Mouse (Mus musculus) cerebellum, adult 11 months (tissue): ENCODE measurements around the gene Hsph1.

Experiments
- DNase-seq: peaks from one replicate; pipeline ENCODE4 v3.0.0; 2022

Gene Hsph1

DNA sequence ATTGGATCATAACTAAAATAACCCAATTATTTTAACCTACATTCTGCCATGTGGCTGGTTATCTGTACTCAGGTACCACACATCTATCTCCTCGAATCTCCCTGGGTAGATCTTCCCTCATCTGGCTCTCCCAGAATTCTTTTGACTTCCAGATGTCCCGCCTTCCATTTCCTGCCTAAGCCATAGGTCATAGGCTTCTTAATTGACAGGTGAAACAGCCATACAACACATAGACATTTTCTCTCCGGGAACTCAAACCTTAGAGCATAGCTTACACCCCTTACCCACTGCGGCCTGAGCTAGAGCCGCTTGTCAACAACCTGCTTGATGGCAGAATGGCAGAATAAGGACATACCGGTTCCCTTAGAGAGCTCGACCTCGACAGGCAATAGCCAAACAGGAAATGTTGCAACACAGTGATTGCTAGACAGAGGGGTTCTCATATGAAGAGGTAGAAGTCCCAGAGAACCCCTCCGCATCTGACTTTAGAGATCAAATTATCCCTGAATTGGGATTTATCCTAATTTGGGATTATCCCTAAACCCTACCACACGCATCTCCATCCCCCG, 48.8 kb downstream of the Hsph1 start:
- DNase-seq, result no peak

DNA sequence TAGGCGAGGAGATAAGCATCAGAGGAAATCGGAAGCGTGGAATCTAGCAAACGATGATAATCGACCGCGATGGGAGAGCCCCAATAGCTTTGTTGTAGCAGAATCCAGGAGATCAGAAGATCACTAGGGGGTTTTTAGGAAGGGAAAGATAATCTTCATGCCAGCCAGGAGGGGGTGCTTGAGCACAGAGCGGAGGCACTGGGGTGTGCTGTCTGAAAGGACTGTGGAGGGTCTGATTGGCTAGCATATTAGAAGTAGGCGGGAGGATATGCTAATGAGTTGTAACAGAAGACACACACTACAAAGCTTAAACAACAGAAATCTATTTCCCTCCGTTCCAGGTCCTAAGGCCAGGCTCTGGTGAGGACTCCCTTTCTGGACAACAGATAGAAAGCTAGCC, 50.3 kb downstream of the Hsph1 start:
- DNase-seq, result no peak

DNA sequence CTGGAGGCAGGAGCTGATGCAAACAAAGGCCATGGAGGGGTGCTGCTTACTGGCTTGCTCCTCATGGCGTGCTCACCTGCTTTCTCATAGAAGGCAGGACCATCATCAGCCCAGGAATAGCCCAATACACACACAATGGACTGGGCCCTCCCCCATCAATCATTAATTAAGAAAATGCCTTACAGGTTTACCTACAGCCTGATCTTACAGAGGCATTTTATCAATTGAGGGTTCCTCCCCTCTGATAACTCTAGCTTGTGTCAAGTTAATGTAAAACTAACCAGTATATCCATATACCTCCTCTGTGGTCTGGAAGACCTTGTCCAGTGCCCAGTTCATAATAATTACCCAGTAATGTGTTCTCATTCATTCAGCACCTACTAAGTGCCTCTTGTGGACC, 50.9 kb downstream of the Hsph1 start:
- no peak for DNase-seq

DNA sequence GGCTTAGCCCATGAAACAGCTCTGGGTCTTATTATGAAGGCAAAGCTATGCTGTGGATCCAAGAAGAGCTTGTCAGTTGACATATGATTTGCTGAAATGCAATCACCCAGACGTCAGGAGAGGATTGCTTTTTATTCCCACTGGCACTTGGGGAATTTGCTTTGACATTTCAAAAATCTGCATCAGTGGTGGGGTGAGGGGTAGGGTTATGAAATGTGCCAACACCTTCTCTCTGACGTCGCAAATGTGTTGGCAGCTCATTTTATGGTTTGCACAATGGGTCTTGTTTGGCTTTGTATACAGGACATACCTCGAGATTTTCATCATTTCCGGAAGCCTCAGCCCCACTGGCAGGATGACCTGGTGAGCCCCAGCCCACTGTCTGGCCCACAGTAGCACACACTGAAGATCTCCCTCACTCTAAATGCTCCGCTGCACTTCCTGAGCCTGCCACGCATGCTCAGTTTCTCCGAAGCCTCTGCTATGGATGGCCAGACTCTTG, 52.0 kb downstream of the Hsph1 start:
- no peak for DNase-seq

DNA sequence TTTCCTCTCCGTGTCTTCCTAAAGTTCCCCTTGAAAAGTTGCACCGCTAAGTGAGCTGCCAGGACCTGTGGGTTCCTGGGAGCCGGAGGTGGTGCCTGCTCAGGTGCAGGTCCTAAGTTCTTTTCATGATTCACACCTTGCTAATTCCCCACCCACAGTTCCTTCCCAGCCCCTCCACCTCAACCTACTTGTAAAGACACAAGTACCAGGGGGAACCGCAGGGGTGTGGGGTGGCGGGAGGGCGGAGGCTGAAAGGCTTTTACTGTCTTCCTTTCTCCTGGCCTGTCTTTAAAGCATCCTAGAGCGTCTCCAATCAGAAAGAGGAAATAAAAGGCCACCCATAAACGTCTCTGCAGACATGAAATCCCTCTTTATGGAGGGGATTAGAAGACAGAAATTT, 52.7 kb downstream of the Hsph1 start:
- no peak for DNase-seq

DNA sequence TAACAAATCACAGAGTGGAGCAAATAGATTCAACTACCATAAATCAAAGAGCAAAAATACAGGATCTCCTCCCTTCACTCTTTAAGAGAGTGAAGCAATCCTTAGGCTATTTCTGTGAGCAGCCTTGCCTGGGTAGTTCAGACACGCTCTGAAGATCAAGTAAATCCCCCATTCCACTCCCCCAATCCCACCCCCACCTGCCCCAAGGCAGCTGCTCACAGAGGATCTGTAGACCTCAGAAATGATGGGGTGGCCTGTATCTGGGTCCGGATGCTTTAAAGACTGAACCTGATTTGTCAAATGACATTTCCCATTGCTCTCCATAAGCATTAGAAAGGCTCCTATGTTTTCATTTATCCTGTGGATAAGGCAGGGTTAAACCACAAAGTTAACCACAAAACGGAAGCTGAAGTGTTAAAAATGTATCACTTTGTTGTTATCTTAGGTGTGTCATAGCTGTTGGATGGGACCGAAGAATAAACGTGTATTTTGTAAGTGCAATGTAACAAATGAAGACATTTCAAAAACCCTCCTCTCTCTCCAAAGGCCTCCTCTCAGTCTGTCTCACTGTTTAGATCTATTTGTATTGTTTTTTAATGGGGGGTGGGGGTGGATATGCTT, 53.4 kb downstream of the Hsph1 start:
- DNase-seq, result no peak

DNA sequence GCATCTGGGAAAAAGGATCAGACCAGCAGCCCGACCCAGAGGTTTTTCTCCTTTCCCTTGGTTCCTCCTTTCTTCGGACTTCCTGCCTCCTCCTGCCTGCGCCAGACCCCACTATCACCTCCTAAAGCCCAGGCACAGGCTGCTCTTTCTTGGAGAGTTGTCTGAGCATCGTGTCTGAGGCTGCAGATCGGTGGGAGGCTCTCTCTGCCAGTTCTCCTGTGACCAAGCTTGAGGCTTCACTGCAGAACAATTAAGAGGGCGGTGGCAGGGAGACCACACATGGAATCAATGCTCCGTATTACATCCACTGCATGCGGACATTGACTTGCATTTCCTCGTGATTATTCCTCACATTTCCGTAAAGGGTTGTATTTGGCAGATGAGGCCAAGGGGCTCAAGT, 58.7 kb downstream of the Hsph1 start:
- no peak for DNase-seq

DNA sequence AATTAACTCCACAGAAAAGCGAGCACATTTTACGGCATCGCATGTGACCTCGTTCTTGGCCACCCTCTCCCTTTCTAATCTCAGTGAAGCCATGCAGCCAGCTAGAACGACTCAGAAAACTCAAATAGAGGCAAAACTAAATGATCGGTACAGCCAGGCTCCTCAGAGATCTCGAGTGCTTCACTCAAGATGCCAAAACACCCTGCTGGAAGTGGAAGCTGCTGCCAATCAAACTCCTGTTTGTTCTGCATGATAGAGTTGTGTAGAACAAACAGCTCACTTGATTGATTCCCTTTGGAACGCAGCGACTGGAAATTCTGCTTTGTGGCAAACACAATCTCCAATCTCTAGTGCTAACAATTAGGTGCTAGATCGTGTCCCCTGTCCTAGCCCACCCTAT, 59.2 kb downstream of the Hsph1 start:
- DNase-seq, result no peak

DNA sequence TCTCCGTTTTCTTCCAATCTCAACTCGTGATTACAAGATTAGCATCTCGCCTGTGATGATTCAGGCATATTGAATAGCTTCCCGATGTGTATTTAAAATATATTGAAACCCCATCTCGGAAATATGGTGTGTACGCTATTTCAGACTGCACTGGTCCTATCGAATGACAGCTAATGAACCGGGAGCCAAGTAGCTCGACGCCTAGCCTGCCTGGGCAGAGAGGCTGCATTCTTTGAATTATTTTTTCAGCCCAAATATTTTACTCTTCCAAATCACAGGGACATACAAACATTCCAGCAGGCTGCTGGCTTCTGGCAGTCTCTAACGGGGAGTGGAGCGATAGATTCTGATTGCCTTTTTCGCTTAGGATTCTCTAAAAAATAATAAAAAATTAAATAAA, 67.2 kb downstream of the Hsph1 start:
- no peak for DNase-seq

DNA sequence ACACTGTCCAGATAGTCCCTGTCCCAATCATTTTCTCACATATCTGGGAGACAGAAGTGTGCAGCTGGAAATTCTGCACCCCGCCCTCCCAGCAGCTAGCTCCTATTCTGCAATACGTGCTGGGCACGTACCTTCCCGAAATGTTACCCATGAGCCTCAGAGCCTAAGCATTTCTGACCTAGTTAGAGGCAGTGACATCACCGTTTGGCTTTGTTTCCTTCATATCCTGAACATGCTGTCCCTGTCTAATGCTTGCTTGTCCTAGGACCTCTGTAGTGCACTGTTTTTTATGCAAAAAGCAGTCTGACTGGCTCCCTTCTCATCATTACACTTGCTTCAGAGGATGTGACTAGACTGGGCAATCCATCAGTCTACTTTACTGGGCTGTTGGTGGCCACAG, 69.2 kb downstream of the Hsph1 start:
- DNase-seq, result peak; percentile 38

DNA sequence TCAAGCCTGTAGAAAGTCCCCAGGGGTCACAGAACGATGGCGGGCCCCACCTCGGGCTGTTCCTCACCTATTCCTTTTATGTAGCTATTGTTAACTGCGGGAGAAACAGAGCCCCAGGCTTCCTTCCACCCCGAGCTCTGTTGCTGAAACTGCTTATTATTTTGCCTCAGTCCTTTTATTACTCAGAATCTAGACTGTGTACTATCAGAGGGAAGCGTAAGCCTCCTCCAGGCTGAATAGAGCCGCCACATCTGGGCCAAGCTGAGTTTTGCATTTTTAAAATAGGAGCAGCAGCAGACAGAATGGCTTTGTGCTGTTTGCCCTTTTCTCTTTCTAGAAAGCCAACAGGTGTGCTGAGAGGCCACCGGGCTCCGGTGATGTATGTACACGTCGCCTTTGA, 70.2 kb downstream of the Hsph1 start:
- DNase-seq, result no peak
